Mouse (Mus musculus) embryo, embryonic 11 days (tissue): Measurements from ENCODE around the gene Catsper4.

Experiments
- DNase-seq: peaks from one replicate; pipeline ENCODE4 v3.0.0-alpha.2; 2015

Gene Catsper4

GRCm38 (mm10) chr4:134250116-134250929 lies 23.1 kb upstream of the Catsper4 start:
- peak; percentile 41 for DNase-seq

GRCm38 (mm10) chr4:134249651-134250050 lies 22.5 kb upstream of the Catsper4 start:
- peak; percentile 90 for DNase-seq

- no peak for DNase-seq
Observed at GRCm38 (mm10) chr4:134246719-134247258, 19.6 kb upstream of the Catsper4 start, which contains the start of gene Gm30191. Gene Gm30191, plus strand, starts transcription at chr4:134246935.

GRCm38 (mm10) chr4:134246256-134246655 lies 19.1 kb upstream of the Catsper4 start:
- no peak for DNase-seq

- peak; percentile 95 for DNase-seq
Observed at GRCm38 (mm10) chr4:134245148-134245843, 18.1 kb upstream of the Catsper4 start, which contains the start of gene Zfp593. Gene Zfp593, minus strand, starts transcription at chr4:134245592.

- DNase-seq: no peak
Observed at GRCm38 (mm10) chr4:134243516-134244250, 16.5 kb upstream of the Catsper4 start, which contains the start of gene E130218I03Rik. Gene E130218I03Rik, plus strand, starts transcription at chr4:134243662.

GRCm38 (mm10) chr4:134238686-134239085 lies 11.5 kb upstream of the Catsper4 start:
- DNase-seq: no peak

GRCm38 (mm10) chr4:134238279-134238651 lies 11.1 kb upstream of the Catsper4 start, which contains the start of gene Cnksr1:
Gene Cnksr1, minus strand, starts transcription at chr4:134238399.
- DNase-seq: no peak

- no peak for DNase-seq
Observed at GRCm38 (mm10) chr4:134237582-134238278, 10.5 kb upstream of the Catsper4 start.

GRCm38 (mm10) chr4:134234876-134235275 lies 7.7 kb upstream of the Catsper4 start:
- no peak for DNase-seq

GRCm38 (mm10) chr4:134230431-134230830 lies 3.2 kb upstream of the Catsper4 start:
- no peak for DNase-seq

GRCm38 (mm10) chr4:134222793-134223600 lies 4.2 kb downstream of the Catsper4 start:
- no peak for DNase-seq

- DNase-seq: no peak
Observed at GRCm38 (mm10) chr4:134206488-134207053, 20.6 kb downstream of the Catsper4 start.

- no peak for DNase-seq
Observed at GRCm38 (mm10) chr4:134203340-134203896, 23.8 kb downstream of the Catsper4 start.

GRCm38 (mm10) chr4:134202904-134203303 lies 24.3 kb downstream of the Catsper4 start, which contains the start of gene Gm7534:
Gene Gm7534, minus strand, starts transcription at chr4:134203004.
- DNase-seq: no peak

- DNase-seq: no peak
Observed at GRCm38 (mm10) chr4:134199371-134199770, 27.8 kb downstream of the Catsper4 start.

GRCm38 (mm10) chr4:134186268-134186667 lies 40.9 kb downstream of the Catsper4 start:
- no peak for DNase-seq

- DNase-seq: no peak
Observed at GRCm38 (mm10) chr4:134185569-134185968, 41.6 kb downstream of the Catsper4 start.

GRCm38 (mm10) chr4:134183711-134184110 lies 43.5 kb downstream of the Catsper4 start:
- DNase-seq: no peak

- DNase-seq: no peak
Observed at GRCm38 (mm10) chr4:134181825-134182224, 45.4 kb downstream of the Catsper4 start.
